Mouse (Mus musculus): ENCODE measurements at regions not wholly inside any gene's neighbourhood (a gene's known extent, or its start where the extent isn't known, plus 50 kb on each side); places are given as distances from the start of the nearest gene placed in this dataset.
A peak's percentile ranks its signal among the peaks of the same experiment; 100 is the strongest.

DNA sequence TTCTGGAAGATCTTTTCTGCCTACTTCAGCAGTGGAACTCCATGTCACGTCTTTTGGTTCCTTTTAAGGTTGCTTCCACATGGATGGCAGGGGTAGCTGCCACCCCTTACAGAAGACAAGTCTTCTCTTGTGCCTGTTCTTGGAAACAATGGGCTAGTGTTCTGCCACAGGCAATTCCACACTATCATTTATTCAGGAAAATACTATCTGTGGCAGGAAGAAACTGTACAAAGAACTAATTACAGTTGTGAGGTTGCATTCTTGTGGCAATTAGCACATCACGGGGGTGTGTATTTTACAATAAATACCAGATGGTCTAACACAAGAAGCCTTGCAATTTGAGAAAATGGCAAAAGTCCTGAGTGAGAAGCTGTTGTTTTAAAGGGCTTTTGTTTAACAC is 489.8 kb downstream of the Ccdc50 start:
- WGBS = 52% methylated on average over 2 of the region's 2 CpGs
- H3K4me3 ChIP-seq = no peak overlapping the region
- no peak for ATAC-seq (replicated peaks; ENCODE audit: insufficient number of reproducible peaks, insufficient read depth, low FRiP score, low read depth)

DNA sequence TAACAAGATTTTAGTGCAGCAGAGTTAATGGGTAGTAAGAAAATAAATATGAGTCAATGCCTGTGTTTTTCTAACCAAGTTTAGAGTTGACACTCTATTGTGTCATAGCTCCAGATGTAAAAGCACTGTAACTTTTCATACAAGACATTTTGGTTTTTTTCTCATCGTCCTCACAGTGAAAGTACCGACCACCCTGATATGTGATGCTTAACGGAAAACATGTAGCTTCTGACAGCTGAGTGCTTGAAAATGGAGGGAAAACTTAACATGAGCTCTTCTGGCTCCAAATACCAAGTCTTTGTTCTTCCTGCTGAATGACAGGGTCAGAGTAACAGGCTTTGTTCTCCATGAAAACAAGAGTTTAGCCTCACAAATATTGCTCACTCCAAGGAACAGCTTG is 490.3 kb downstream of the Ccdc50 start:
- H3K4me3 ChIP-seq = no peak overlapping the region

More for the DNA sequence above, 489.8 kb downstream of the Ccdc50 start:
- H3K9ac ChIP-seq = no peak overlapping the region
- H3K9me3 ChIP-seq (replicated peaks) = no peaks in the 10 kb centered on the region
- no peak overlapping the region for H3K4me2 ChIP-seq
- H3K36me3 ChIP-seq = no peaks in the 10 kb centered on the region
- no peaks in the 10 kb centered on the region for H3K27me3 ChIP-seq
- H3K27ac ChIP-seq = no peak overlapping the region
- no peaks in the 10 kb centered on the region for H3K4me1 ChIP-seq (replicated peaks)

DNA sequence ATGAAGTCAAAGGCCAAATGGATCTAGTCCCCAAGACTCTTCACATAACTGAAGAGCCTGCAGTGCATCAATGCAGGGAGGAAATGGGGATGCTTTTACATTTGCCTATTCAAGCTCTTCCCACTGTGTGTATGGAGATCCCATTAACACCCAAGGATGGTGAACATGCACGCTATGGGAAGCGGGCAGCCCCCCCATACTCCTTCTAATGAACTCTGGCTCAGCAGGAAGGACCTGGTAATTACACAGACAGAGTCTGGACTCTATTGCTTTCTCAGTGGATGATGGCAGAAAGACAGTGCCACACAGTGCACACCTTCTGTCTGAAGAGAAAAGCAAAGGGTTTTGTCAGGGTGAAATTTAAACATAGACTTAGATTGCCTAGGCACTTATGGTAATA is 495.7 kb downstream of the Ccdc50 start:
- no peak overlapping the region for H3K4me3 ChIP-seq
- no peaks in the 10 kb centered on the region for H3K9me3 ChIP-seq (replicated peaks)
- H3K4me1 ChIP-seq (replicated peaks) = no peaks in the 10 kb centered on the region
- H3K4me2 ChIP-seq = no peak overlapping the region
- no peaks in the 10 kb centered on the region for H3K36me3 ChIP-seq
- WGBS = 51% methylated on average over 2 of the region's 2 CpGs
- no peak for ATAC-seq (replicated peaks; ENCODE audit: insufficient number of reproducible peaks, insufficient read depth, low FRiP score, low read depth)
- no peak overlapping the region for H3K9ac ChIP-seq
- H3K27ac ChIP-seq = no peak overlapping the region
- no peaks in the 10 kb centered on the region for H3K27me3 ChIP-seq

More for the DNA sequence above, 490.3 kb downstream of the Ccdc50 start:
- H3K4me1 ChIP-seq (replicated peaks) = no peaks in the 10 kb centered on the region
- no peaks in the 10 kb centered on the region for H3K36me3 ChIP-seq
- no peaks in the 10 kb centered on the region for H3K27me3 ChIP-seq
- no peak overlapping the region for H3K9ac ChIP-seq
- no peaks in the 10 kb centered on the region for H3K9me3 ChIP-seq (replicated peaks)
- H3K4me2 ChIP-seq = no peak overlapping the region
- WGBS = 44% methylated on average over 3 of the region's 3 CpGs
- no peak for ATAC-seq (replicated peaks; ENCODE audit: insufficient number of reproducible peaks, insufficient read depth, low FRiP score, low read depth)
- no peak overlapping the region for H3K27ac ChIP-seq

DNA sequence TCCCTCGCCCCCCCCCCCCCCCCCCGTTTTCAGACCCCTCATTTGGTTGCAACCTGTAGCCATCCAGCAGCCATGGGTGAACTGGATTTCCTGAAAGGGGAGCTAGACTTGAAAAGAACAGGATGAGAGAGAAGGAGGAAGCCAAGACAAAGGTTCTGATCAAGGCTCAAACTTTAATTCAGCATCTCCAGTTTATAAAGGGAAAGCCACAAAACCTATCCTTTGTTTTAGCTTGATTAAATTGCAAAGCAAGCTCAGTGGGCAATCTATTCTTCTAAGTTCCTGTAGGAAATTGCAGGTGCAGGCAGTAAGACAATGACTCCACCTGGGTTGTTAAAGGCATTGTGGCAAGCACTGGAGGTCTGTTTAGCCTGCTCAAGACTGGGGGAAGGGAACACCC is 517.4 kb downstream of the Ccdc50 start:
- no peak for ATAC-seq (replicated peaks; ENCODE audit: insufficient number of reproducible peaks, insufficient read depth, low FRiP score, low read depth)
- Histone ChIP-seq H3K4me1 (replicated peaks) (no peaks in the 10 kb centered on the region), H3K4me2 (no peak overlapping the region), H3K9ac (no peak overlapping the region), H3K4me3 (no peak overlapping the region), H3K36me3 (no peaks in the 10 kb centered on the region), H3K27me3 (no peaks in the 10 kb centered on the region), H3K27ac (no peak overlapping the region), H3K9me3 (replicated peaks) (no peaks in the 10 kb centered on the region)
- WGBS = 0% methylated on average over 2 of the region's 2 CpGs

DNA sequence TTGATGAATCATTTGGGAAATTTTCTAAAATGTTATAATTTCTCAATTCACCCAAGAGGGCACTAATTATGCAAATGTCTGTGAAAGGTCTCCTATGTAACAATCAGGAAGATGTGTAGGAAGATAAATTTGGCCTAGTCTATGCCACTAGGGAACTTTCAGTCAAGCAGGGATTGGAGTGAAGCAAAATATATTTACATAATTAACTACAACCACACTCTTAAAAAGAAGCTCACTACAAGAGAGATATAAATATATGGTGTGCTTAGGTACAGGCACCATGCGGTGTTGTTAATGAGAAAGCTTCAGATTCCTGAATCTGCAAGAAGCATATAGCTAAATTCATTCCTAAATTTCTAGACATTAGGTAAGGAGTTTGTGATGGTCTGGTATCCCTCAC is 526.8 kb downstream of the Ccdc50 start:
- Histone ChIP-seq H3K27ac (no peak overlapping the region), H3K4me2 (no peak overlapping the region), H3K4me3 (no peak overlapping the region), H3K9ac (no peak overlapping the region), H3K27me3 (no peaks in the 10 kb centered on the region), H3K4me1 (replicated peaks) (no peaks in the 10 kb centered on the region), H3K36me3 (no peaks in the 10 kb centered on the region), H3K9me3 (replicated peaks) (no peaks in the 10 kb centered on the region)
- no peak for ATAC-seq (replicated peaks; ENCODE audit: insufficient number of reproducible peaks, insufficient read depth, low FRiP score, low read depth)
- 97% methylated on average over 1 of the region's 1 CpGs for WGBS

DNA sequence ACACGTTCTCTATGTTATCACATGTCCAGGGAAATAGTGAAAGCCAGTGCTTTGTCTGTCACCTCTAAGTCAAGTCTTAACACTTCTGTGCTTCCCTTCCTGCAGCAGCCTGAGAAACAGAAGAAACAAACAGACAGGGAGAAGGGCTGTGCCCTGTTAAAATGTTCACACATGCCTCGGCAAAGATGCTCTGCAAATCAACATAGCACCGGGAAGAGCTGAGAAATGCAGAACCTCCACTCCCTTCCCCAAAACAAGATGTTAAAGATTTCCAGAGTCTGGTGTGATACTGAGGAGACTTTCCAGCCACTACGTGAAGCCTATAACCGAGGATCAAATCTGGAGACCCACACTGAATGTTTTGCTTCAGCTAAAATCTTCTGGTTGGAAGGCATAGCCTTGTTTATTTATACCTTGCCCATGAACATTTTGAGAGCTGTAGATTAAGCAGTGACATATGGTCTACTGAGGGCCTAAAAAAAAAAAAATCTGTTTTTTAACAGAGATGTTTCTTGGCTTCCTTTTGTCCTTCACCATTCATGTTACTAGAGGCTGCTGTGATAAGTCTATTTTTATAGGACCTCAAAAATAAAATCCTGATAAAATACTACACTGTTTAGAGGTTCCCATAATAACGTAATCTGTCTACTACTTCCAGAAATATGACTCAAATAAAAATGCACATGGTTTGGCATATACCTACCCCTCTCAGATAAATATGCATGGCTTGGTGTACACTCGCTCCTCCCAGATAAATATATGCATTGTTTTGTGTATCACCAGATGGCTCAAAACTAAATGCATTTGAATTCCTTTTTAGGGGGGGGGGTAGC is 537.1 kb downstream of the Ccdc50 start:
- WGBS = 26% methylated on average over 7 of the region's 7 CpGs
- Histone ChIP-seq H3K9me3 (replicated peaks) (no peaks in the 10 kb centered on the region), H3K4me3 (no peak overlapping the region), H3K27ac (no peak overlapping the region), H3K36me3 (no peaks in the 10 kb centered on the region), H3K4me1 (replicated peaks) (peaks cover 8% of the 10 kb centered on the region; the same call in 1 of the 2 replicates), H3K27me3 (no peaks in the 10 kb centered on the region), H3K4me2 (0 out of 2 replicates have a peak overlapping the region, but pooled peaks have one; percentile 18), H3K9ac (no peak overlapping the region)
- no peak for ATAC-seq (replicated peaks; ENCODE audit: insufficient number of reproducible peaks, insufficient read depth, low FRiP score, low read depth)

DNA sequence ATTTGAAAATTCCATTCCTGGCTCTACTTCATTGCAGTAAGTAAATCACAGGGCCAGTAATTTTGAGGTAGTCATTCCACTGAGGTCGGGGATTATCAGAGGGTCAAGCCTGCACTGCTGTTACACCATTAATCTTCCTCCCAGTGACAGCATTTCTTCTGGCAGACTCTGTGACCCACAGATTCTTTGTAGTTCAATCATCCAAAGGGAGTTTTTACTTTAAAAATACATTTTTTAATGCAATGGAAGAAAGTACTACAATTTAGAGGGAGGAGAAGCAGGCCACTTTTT is 537.6 kb downstream of the Ccdc50 start:
- Histone ChIP-seq H3K9me3 (replicated peaks) (no peaks in the 10 kb centered on the region), H3K4me2 (no peak overlapping the region), H3K9ac (no peak overlapping the region), H3K36me3 (no peaks in the 10 kb centered on the region), H3K27me3 (no peaks in the 10 kb centered on the region), H3K4me3 (no peak overlapping the region), H3K4me1 (replicated peaks) (peaks cover 8% of the 10 kb centered on the region; the same call in 1 of the 2 replicates), H3K27ac (no peak overlapping the region)
- WGBS = 26% methylated on average over 1 of the region's 1 CpGs
- no peak for ATAC-seq (replicated peaks; ENCODE audit: insufficient number of reproducible peaks, insufficient read depth, low FRiP score, low read depth)

DNA sequence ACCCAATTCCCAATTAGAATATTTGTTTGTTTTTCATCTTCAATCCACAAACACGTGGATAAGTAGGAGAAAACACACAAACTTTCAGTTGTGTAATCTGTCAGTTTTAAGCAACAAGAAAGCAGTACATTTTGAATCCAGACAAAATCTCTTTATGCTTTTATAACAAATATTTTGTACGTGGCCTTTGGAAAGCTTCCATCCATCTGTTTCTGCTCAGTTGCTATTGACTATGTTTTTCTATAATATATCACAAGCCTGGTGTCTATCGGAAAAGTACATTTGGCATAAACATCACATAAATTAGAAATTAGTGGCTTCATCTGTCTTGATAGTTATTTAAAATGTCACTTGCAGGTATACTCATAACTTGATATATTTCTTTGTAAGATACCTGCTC is 560.6 kb downstream of the Ccdc50 start:
- Histone ChIP-seq H3K4me2 (no peak overlapping the region), H3K27me3 (no peaks in the 10 kb centered on the region), H3K4me1 (replicated peaks) (no peaks in the 10 kb centered on the region), H3K36me3 (no peaks in the 10 kb centered on the region), H3K27ac (no peak overlapping the region), H3K4me3 (no peak overlapping the region), H3K9ac (no peak overlapping the region), H3K9me3 (replicated peaks) (no peaks in the 10 kb centered on the region)
- 71% methylated on average over 3 of the region's 3 CpGs for WGBS
- no peak for ATAC-seq (replicated peaks; ENCODE audit: insufficient number of reproducible peaks, insufficient read depth, low FRiP score, low read depth)

DNA sequence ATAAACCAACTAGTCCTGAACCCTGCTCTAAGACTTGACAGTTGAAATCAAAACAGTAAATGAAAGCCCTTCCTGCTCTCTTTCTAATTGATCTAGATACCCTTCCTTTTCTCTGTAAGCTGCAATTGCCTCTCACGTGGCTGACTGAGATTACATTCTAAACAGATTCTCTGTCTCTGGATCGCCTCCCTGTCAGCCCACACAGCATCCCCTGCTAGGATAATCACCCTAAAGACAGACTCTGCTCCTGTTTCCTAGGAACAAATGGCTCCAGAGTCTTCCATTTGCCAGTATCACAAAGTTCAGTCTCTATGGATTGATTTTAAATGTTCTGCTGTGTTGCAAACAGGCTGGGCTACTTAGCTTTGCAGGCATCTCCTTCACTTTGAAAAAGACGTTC is 561.1 kb downstream of the Ccdc50 start:
- Histone ChIP-seq H3K4me3 (no peak overlapping the region), H3K36me3 (no peaks in the 10 kb centered on the region), H3K9ac (no peak overlapping the region), H3K27ac (no peak overlapping the region), H3K4me2 (no peak overlapping the region), H3K27me3 (no peaks in the 10 kb centered on the region), H3K9me3 (replicated peaks) (no peaks in the 10 kb centered on the region), H3K4me1 (replicated peaks) (no peaks in the 10 kb centered on the region)
- no peak for ATAC-seq (replicated peaks; ENCODE audit: insufficient number of reproducible peaks, insufficient read depth, low FRiP score, low read depth)
- WGBS = 26% methylated on average over 3 of the region's 3 CpGs

DNA sequence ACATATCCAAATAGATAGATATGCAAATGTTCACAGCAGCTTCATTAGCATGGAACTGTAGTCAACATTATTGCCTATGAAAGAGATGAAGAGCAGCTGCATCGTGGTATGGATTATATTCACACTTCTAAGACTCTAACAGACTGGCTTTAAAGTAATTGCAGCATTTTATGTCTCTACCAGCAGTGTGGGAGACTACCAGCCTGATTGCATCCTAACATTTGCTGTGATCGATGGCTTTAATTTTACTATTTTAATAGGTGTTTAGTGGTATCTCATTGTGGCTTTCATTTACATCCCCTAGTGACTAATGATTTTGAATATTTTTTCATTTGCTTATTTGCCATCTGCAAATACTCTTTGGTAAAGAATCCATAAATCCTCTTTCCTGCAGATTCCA is 574.1 kb downstream of the Ccdc50 start:
- 79% methylated on average over 2 of the region's 2 CpGs for WGBS
- Histone ChIP-seq H3K9ac (no peak overlapping the region), H3K36me3 (no peaks in the 10 kb centered on the region), H3K4me1 (replicated peaks) (no peaks in the 10 kb centered on the region), H3K9me3 (replicated peaks) (no peaks in the 10 kb centered on the region), H3K27ac (no peak overlapping the region), H3K4me3 (no peak overlapping the region), H3K4me2 (no peak overlapping the region), H3K27me3 (no peaks in the 10 kb centered on the region)
- no peak for ATAC-seq (replicated peaks; ENCODE audit: insufficient number of reproducible peaks, insufficient read depth, low FRiP score, low read depth)

DNA sequence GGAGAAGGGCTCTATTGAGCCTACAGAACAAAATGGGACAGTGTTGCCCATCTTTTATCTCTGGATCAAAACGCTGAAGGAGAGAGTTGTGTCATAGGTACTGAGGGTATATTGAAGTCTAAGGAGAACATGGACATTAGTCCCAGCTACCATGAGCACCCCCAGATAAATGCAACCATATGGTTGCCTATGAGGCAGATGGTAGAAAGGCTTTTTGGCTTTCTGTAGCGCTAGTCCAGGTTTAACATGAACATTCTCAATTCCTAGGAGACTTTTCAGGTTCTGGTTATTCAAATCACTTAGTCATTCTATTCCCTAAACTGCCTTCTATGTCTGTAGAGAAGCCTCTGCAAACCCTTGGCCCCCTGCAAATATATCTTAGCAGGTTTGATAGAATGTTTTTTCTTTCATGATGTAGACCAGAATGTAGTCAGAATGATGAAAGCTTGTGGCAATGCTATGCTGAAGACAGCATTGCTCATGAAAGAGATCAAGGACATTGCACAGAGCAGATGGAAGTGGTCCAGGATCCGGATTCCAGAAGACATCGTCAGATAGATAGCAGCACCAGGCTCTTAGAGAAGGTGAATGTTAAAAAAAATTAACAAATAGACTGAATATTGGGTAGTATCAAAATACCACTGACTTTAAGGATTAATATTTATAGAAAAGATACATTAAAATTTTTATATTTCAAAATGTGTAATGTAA is 590.2 kb downstream of the Ccdc50 start:
- Histone ChIP-seq H3K4me2 (no peak overlapping the region), H3K9ac (no peak overlapping the region), H3K9me3 (replicated peaks) (no peaks in the 10 kb centered on the region), H3K4me1 (replicated peaks) (no peaks in the 10 kb centered on the region), H3K27me3 (no peaks in the 10 kb centered on the region), H3K4me3 (no peak overlapping the region), H3K27ac (no peak overlapping the region), H3K36me3 (no peaks in the 10 kb centered on the region)
- WGBS = 63% methylated on average over 4 of the region's 4 CpGs
- ATAC-seq (replicated peaks; ENCODE audit: insufficient number of reproducible peaks, insufficient read depth, low FRiP score, low read depth) = no peak
